Mouse (Mus musculus) subcutaneous adipose tissue, adult 2 months (tissue): ENCODE measurements around the gene Alox12b. TPM values are rescaled to one million over a fixed set of nuclear protein-coding genes. Genes with fewer than 3 reads are reported as not detected.

ENCODE experiments used
- polyA plus RNA-seq: library from polyadenylated mRNA; depleted of rRNA; stranded (reverse); fragments of >200 nt; gene quantifications from 2 replicates; pipeline ENCODE4 v1.2.3, GENCODE M21; 2012; ENCODE audit warnings: low replicate concordance; rRNA removed

Alox12b gene
- polyA plus RNA-seq = 0.06 TPM in 1 of 2 replicates, not detected in the other

DNA sequence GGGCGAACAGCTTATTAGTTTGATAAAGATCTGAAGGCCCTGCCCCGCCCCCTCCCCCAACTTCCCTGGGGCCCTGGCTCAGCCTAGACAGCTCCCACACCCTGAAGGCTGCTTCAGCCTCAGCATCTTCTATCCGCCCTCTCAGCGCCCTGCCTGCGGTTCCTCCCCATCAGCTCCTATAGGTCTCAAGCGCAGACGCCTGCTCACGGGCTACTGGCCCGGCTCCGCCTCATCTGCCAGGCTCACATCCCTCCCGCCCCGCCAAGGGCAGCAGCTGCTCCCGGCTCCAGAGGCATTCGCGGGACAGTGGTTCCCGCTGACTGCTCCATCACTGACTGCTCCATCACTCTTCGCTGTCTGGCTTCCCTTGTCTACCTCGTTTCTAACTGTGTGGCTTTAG is at the start of gene Alox12b:
Gene Alox12b, plus strand, starts transcription at position 190 of the 400 bp plus-strand sequence.

DNA sequence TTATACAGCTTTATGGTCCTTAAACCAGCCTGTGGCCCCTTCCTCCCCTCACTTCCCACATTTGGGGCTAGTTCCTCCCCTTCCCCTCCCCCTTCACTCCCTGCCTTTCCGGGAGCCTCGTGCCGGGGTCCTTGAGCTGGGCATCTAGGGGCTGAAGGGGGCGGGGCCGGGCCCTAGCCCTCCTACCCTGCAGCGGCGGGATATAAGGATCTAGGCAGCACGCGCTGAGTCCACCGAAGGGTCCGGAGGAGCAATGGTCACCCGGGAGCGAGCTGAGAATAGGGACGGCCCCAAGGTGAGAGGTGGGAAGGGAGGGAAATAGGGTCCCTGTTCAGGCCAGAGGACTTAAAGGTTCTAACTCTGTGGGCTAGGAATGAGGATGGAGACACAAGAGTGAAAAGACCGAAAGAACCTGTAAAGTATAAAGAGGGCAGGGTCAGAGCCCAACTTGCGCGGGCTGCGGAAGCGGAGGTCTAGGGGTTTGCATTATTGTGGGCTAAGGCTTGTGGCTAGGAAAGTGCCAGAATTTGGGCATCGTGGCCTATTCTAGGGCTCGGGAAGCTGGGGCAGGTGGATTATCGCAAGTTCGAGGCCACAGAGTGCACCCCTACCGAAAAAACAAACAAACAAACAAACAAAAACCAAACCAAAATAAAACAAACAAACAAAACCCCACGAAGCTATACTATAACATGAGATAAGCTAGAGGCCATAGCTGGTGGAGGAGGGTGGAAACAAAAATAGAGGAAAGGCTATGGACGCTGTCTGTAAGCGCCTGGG is 36.4 kb upstream of the Alox12b start, which contains the start of gene Hes7:
Gene Hes7, plus strand, starts transcription at position 184 of the 780 bp plus-strand sequence.

DNA sequence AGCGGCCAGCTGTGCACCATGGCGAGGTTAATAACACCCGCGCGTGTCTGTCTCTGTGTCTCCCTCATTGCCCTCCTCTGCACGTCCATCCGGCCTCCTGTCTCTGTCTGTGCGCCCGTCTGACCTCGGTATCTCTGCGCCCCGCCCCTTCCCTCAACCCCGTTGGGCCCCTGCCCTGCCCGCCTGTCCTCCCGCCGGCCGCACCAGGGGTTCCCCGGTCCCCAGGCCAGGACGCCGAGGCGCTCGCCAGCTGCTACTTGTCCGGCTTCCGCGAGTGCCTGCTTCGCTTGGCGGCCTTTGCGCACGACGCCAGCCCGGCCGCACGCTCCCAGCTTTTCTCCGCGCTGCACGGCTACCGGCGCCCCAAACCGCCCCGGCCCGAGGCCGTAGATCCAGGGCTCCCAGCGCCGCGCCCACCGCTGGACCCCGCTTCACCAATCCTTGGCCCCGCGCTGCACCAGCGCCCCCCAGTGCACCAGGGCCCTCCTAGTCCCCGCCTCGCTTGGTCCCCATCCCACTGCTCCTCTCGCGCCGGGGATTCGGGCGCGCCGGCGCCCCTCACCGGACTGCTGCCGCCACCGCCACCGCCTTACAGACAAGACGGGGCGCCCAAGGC is 34.3 kb upstream of the Alox12b start, which contains the start of gene 9130213A22Rik:
Gene 9130213A22Rik, minus strand, starts transcription at position 254 of the 616 bp plus-strand sequence.

DNA sequence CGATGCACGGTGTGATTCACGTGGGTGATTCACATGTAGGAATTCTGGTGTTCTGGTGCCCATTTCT is 31.1 kb upstream of the Alox12b start, which contains the start of gene Aloxe3:
Gene Aloxe3, plus strand, starts transcription at position 45 of the 67 bp plus-strand sequence.

DNA sequence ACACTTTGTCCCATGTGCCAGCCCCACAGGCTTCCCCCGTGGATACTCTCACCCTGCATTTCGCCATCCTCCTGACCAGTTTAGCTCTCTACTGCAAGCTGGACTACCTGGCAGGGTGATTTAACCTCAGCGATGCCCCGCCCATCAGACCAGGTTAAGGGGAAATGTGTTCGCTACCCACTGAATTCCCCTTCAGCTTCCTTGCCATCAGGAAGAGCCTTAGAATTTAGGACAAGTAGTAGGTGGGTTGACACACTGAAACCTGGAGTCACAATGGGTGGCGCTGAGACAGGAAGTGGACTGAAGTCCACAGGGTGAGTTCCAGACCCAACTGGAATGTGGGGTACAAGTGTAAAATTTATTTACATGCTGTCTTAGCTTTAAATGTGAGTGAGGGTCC is 41.0 kb downstream of the Alox12b start, which contains the start of gene Alox8:
Gene Alox8, minus strand, starts transcription at position 101 of the 400 bp plus-strand sequence.

Other genes with a start within 250 kb of the Alox12b start
- 0.24 and 0.30 TPM in 2 replicates for gene Odf4, start 229.9 kb upstream of the Alox12b start, polyA plus RNA-seq
- 51.6 and 87.1 TPM in 2 replicates for gene Arhgef15, start 199.5 kb upstream of the Alox12b start, polyA plus RNA-seq
- 56.5 and 113 TPM in 2 replicates for gene Slc25a35, start 188.9 kb upstream of the Alox12b start, polyA plus RNA-seq
- gene Rangrf, start 181.8 kb upstream of the Alox12b start, polyA plus RNA-seq = 21.1 and 40.6 TPM in 2 replicates
- gene Pfas, start 148.5 kb upstream of the Alox12b start, polyA plus RNA-seq = 10.0 and 25.2 TPM in 2 replicates
- gene Ctc1, start 141.1 kb upstream of the Alox12b start, polyA plus RNA-seq = 28.6 and 48.0 TPM in 2 replicates
- 4.3 and 22.5 TPM in 2 replicates for gene Aurkb, start 111.3 kb upstream of the Alox12b start, polyA plus RNA-seq
- 16.4 and 22.0 TPM in 2 replicates for gene Borcs6, start 97.3 kb upstream of the Alox12b start, polyA plus RNA-seq
- 15.9 and 42.3 TPM in 2 replicates for gene Tmem107, start 86.2 kb upstream of the Alox12b start, polyA plus RNA-seq
- gene Vamp2, start 68.5 kb upstream of the Alox12b start, polyA plus RNA-seq = 99.7 and 132 TPM in 2 replicates
- gene Per1, start 61.8 kb upstream of the Alox12b start, polyA plus RNA-seq = 20.2 and 56.0 TPM in 2 replicates
- 0.14 and 0.26 TPM in 2 replicates for gene Hes7, start 36.6 kb upstream of the Alox12b start, polyA plus RNA-seq
- 0.90 and 2.0 TPM in 2 replicates for gene 9130213A22Rik, start 34.4 kb upstream of the Alox12b start, polyA plus RNA-seq
- gene Aloxe3, start 31.1 kb upstream of the Alox12b start, polyA plus RNA-seq = 0.44 and 1.8 TPM in 2 replicates
- gene Alox8, start 40.9 kb downstream of the Alox12b start, polyA plus RNA-seq = not detected in 2 replicates
- 0.01 TPM in 1 of 2 replicates, not detected in the other for gene Gucy2e, start 80.0 kb downstream of the Alox12b start, polyA plus RNA-seq
- 5.7 and 11.8 TPM in 2 replicates for gene Cntrob, start 166.8 kb downstream of the Alox12b start, polyA plus RNA-seq
- gene Trappc1, start 167.0 kb downstream of the Alox12b start, polyA plus RNA-seq = 72.6 and 77.1 TPM in 2 replicates
- gene Kcnab3, start 169.3 kb downstream of the Alox12b start, polyA plus RNA-seq = 0.92 and 2.9 TPM in 2 replicates
- 0.73 and 2.0 TPM in 2 replicates for gene Rnf227, start 183.5 kb downstream of the Alox12b start, polyA plus RNA-seq
- gene Chd3, start 212.4 kb downstream of the Alox12b start, polyA plus RNA-seq = 45.5 and 209 TPM in 2 replicates
- gene Naa38, start 238.5 kb downstream of the Alox12b start, polyA plus RNA-seq = 180 and 191 TPM in 2 replicates
- gene Cyb5d1, start 238.6 kb downstream of the Alox12b start, polyA plus RNA-seq = 30.0 and 32.3 TPM in 2 replicates
- gene Tmem88, start 241.2 kb downstream of the Alox12b start, polyA plus RNA-seq = 50.9 and 97.6 TPM in 2 replicates